Mouse (Mus musculus) liver, postnatal 0 days (tissue): Measurements from ENCODE around the gene Adra1b.

Experiments used
- CTCF ChIP-seq: sonication (generic); IDR thresholded peaks from 2 replicates; pipeline ENCODE4 v1.5.1; 2016; ENCODE audit warnings: antibody characterized with exemption, low read depth
- EP300 ChIP-seq: IDR thresholded peaks from 2 replicates; pipeline ENCODE4 v1.6.1; 2016; ENCODE audit warnings: antibody characterized with exemption, low read depth, mild to moderate bottlenecking

DNA sequence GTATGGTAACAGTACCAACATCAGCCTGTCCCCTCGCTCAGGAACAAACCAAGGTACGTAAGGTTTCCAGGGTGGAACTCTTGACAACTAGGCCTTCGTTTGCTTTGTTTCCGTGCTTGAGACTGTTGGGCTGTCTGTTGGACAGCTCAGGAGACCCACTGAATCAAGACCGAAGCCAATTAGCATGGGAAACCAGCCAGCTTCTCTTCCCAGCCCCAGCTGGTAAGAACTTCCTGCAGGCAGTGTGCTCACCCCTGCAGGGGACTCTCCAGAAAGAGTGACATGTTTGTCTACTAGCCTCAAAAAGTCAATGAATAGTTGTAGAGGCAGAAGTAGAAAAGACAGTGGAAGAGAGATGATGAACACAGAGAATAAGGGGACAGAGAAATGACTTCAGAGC, 23.8 kb downstream of the Adra1b start:
- TF ChIP-seq CTCF (no peak), EP300 (no peak)
